Mouse (Mus musculus): ENCODE data around the gene Ndufb4.
"Not testable (repeated sequence)": the region's sequence is repeated elsewhere in the genome, so short reads cannot be mapped to it uniquely, and the experiment has no call there.

GRCm38 (mm10) chr16:37700071-37700470 lies 45.8 kb upstream of the Ndufb4 start:
- not testable (repeated sequence) for TF ChIP-seq CTCF (IDR thresholded peaks at IDR 0.05; ENCODE audit: borderline replicate concordance, insufficient read depth, low read depth, low read length); POLR2A (IDR thresholded peaks at IDR 0.05; ENCODE audit: borderline replicate concordance, insufficient read depth, low read length)
